Mouse (Mus musculus) CD4-positive helper T cell, adult 2 months (primary cell): ENCODE data around the gene Myo18b.

Experiments
- DNase-seq: peaks from one replicate; pipeline ENCODE4 v3.0.0-alpha.2; 2012; ENCODE audit warnings: low read depth, missing footprints, low spot score

Gene Myo18b

DNA sequence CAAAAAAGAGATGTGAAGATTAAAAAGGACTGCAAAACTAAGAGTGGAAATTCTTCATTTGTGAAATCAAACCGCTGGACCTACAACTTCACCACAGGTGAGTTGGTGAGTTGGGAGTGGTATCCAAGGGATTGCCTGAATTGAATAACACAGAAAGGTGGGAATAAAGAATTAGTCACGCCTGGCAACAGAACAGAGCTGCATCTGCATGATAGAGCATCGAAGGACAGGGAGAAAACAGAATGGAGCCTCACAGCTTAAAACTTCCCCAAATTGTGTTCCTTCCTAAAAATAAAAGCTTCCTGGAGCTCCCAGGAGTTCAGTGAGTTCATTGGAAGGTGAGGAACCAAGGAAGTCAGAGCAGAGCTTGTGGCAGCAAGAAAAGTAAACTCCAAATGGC is 73.7 kb downstream of the Myo18b start:
- no peak for DNase-seq

DNA sequence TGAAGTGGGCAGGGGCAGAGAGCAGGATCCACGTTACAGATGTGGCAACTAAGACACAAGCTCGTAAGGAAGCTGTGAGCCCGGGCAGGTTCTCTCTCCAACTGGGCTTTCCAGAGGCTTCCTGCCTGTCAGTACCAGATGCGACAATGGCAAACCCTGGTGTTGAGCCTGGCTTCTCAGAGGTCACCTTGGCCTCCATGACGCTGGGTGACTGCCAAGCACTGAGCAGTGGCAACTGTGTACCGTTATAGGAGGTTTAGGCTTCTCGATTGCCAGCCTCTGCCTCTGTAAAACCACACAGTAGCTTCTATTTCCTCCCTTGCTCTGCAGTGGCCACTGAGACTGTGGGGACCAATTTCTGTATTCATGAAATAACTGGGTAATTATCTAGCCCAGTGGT is 81.1 kb downstream of the Myo18b start:
- no peak for DNase-seq

DNA sequence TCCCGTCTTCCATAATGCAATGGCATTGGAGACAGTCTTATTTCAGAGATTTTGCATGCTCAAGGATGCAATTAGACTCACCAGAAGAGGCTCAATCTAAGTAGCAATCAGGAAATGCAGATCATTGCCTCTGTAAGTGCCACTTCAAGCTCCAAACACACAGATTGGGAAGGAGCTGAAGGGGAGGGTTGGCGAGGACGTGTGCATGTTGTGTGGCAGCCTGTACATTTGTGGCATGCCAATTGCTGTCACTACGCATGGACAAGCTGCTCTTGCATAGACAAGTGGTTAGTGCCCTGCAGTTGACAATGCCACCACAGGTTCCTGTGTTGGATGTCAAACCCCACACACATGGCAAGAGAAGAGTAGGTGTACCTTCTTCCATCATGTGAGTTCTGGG is 88.5 kb downstream of the Myo18b start:
- DNase-seq, result no peak

DNA sequence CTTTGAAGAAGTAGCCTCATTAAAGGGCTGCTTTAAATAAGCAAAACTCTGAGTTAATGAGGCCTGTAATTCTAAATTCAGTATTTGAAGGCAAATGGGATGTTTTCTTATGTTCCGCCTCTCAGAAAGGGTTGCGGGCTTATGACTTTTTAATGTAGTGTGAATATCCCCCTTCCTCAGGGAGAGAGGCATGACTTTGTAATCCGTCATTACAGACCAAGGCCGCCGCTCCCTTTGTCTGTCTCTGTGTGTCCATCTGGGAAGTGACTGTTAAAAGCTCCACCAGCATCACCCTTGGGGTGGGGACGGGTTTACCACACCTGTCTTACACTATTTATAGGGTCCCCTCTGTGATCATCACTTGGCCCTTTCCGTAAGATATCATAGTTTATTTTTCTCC is 100.1 kb downstream of the Myo18b start:
- DNase-seq, result no peak

DNA sequence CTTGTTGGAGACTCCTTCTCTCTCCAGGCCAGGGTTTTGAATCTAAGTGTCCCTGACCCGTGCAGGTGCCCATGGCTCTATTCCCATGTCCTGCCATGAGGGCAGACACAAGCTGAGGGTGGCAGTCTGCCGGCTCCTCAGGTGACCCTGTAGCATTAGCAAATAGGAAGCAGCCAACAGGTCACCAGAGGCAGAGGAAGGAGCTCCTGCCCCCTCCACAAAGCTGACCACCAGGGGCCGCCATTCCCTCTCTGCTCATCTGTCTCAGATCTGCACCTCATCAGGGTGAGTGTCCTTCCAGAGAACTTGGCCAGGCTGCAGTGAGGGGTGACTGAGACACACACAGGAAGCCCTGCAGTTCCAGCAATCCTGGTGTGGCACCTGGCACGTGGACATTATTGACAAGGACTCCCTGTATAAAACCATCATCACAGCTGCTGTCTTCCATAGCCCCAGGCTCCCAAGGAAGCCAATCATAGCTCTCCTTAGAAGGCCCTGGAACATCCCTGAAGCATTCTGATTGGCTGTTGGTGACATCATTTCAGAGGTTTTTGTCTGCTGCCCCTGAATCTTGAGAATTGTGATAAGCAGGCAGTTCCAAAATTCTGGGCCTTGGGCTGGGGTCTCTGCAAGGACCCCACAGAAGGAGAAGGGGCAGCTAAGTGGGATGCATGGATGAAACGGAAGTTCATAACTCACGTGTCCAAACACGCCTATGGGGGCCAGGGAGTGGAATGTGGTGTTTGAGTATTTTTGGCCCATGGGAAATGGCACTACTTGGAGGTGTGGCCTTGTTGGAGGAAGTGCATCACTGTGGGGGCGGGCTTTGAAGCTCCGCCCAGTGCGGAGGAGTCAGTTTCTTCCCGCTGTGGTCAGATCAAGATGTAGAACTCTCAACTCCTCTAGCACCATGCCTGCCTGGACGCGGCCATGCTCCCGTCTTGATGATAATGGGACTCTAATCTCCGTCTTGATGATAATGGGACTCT is 104.1 kb downstream of the Myo18b start:
- DNase-seq, result no peak

DNA sequence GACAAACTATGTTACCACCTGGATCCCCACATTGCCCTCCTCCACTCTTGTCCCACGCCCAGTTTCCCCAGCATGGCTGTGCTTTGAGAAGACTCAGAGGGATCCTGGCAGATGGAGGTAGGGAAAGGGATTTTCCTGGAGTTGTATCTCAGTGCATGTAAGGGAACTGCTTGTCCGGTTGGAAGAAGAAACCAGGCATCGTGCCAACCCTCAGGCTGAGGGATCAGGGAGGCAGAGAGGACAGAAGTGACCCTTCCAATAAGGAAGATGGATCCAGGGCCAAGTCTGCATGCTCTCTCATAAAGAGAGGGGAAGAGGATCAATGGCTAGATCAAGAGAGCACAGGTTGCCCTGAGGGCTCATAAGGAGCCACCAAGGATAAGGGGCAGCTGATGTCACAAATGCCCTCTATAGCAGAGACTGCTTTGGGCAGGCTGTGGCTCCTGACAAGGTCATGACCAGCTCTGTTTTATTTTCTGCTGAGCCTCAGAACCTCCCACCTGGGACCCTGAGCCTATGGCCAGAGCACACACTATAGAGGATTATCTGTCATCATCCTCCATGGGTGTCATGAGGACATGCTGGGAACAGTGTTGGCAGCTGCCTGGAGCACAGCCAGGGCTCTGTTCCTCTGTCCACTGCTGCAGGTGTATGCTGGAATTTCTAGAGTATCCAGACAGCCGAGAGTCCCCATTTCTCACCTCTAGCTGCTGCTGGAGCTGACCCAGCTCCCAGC is 105.6 kb downstream of the Myo18b start:
- no peak for DNase-seq

DNA sequence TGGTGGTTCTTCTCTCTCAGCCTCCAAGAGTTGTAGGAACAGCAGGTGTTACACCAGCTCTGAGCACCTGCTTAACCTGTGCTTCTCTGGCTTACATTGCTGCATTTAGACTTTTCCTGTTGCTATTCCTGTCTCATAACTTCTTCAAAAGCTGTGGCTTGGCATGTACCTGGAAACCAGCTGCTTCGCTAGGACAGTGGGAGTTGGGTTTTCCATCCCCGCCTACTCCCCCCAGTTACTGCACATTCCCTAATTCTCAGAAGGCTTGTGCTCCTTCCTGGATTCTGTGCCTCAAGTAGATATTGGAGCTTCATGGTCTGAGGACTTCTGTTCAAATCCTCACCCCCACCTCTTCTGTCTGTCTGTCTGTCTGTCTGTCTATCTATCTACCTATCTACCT is 107.7 kb downstream of the Myo18b start:
- DNase-seq, result no peak

DNA sequence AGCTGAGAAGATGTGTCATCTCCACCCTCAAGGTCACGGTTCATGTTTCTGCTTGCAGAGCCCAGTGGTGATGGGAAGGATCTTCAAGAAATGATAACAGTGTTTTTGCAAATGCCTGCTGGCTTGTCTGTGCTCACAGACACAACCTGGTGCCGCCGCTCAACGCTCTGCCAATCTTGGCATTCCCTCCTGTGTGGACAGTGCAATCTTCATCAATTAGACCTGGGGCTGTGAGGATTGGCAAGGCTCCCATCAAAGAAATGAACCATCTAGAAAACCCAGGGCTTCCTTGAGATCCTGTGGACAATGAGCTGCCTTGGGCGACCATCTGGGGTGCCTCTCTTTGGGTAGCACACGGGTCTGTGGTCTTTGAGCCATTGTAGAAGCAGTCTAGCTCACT is 109.4 kb downstream of the Myo18b start:
- no peak for DNase-seq

DNA sequence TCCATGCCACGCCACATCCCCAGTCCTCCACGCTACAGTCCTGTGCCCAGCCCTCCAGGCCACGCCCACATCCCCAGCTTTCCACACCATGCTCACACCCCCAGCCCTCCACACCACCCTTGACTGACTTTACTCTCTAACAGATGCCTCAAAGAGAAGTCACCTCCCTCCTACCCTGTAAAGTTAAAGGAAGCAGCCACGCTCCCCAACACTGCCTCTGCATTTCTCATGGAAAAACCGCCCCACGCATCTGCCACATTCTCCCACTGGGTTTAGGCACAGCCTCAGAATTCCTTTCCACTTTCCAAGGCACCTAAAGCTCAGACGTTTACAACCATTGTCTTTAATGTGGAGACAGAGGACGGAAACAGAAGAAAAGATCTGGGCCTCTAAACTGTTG is 110.1 kb downstream of the Myo18b start:
- no peak for DNase-seq

DNA sequence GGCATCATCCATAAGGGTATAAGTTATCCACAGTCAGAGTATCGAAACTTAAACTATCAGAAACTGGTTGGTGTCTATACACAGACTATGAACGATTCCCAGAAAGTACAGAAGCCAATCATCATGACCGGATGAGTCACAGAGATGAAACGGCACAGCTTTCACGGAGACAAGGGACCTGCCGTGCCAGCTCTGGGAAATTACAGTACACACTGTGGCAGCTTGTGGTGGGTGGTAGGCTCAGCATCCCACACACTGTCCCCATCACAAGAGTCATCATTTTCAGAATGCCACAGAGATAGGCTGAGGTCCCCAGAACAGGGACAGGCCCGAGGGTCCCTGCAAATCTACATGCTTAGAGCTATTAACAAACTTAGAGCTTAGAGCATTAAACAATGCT is 114.4 kb downstream of the Myo18b start:
- DNase-seq, result no peak

DNA sequence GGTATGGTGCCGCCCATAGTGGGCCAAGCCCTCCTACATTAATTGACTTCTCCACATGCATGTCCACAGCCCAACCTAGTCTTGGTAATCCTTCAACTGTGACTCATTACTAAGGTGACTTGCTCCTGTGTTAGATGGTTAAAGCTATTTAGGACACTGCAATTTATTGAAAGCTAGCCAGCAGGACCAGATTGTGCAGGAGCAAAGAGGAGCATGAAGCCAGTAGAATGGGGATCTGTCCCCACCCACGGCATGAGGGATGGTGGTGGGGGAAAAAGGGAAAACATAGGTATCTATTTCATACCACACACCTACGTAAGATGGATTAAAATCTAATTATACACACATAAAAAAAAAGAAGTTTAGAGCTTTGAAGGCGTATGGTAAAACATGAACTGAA is 114.9 kb downstream of the Myo18b start:
- DNase-seq, result no peak

DNA sequence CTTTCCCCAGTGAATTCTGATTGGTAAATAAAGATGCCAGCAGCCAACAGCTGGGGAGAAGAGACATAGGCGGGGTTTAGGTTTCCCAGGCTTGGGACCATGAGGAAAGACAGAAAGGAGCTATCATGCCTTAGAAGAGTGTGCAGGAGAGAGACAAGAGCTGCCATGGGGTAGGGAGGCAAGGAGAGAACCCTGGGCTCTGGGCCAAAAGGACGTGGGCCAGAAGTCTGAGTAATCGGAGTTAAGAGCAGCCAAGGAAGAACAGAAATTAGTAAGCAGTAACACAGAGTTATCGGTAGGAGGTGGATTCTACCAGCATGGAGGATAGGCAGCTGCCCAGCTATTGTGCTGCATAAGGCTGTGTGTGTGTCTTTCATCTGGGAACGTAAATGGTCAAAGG is 115.8 kb downstream of the Myo18b start:
- DNase-seq, result no peak

DNA sequence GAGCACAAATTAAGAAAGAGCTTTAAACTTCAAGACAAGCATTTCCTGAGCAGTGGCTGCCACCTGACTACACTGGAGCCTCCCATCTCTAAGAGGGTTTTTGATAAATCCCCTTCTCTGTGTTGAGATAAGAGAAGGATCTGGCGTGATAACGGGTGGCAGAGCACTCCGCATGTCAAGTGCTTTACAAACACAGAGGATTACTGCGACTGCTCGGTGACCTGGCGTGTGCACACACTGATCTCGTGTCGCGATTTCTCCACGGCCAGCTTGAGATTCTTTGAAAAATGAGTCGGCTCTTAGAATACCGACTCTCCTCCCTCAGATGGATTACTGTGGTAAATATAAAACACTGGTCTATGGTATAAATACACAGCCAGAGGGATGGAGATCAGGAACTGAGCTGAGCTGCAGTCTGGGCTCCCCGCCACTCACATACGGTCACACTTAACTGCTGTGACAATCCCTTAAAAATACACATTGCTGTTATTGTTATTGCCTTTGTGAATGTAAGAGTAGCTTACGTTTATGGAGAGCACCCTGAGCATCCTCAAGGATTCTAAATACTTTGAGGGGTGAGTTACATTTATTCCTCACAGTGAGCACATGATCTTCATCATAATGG is 119.3 kb downstream of the Myo18b start:
- no peak for DNase-seq

DNA sequence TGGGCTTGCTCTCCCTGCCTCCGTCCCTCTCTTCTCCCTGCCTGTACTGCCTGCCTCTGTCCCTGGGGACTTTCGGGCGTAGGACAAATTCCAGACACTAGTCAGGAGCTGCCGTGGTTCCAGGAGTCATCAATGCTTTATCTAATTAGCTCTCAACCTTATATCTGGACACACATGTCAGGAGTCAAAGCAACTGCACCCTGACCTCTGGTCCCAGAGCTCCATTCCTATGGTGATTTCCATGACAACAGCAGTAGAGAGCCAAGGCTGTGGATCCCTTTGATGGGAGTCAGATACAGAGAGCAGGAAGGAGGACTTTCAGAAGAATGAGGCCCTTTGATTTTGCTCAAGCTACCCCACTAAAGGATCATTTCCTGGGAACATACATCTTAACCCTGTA is 122.7 kb downstream of the Myo18b start:
- DNase-seq, result no peak

DNA sequence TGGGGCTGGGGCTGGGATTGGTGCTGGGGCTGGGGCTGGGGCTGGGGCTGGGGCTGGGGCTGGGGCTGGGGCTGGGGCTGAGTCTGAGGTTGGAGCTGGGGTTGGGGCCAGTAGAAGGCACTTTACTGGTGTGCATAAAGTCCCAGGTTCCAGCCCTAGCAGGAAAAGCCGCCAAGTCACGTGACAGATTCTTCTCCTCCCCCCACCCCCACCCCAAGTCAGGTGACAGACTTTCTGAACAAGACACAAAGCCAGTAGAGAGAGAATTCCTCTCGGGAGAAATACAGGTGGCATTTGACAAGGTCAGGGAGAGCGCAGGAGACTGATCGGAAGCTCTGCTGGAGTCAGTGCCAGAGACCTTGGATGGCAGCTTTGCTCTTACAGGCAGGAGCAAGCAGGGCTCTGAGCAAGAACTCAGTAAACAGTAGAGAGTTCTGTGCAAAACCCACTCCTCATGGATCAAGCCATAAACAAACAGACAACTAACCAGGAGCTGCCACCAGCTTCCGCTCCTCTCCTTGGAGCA is 124.7 kb downstream of the Myo18b start:
- no peak for DNase-seq

DNA sequence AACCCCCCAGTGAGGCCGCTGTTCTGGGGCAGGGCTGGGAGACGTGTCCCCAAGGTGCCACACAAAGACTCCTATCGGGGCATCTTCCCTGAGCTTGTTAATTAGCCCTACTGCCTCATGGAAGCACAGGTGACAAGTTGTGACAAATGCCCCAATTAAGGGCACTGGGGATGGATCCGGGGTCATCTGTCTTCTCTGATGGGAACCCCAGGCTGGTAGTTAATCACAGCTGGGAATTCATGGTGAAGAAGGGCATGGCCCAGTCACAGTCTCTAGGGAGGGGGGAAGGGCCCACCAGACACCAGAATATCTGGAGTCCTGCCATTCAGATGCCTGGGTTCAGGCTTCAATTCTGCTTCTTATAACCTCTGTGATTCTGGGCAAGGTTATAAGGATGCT is 126.4 kb downstream of the Myo18b start:
- no peak for DNase-seq

DNA sequence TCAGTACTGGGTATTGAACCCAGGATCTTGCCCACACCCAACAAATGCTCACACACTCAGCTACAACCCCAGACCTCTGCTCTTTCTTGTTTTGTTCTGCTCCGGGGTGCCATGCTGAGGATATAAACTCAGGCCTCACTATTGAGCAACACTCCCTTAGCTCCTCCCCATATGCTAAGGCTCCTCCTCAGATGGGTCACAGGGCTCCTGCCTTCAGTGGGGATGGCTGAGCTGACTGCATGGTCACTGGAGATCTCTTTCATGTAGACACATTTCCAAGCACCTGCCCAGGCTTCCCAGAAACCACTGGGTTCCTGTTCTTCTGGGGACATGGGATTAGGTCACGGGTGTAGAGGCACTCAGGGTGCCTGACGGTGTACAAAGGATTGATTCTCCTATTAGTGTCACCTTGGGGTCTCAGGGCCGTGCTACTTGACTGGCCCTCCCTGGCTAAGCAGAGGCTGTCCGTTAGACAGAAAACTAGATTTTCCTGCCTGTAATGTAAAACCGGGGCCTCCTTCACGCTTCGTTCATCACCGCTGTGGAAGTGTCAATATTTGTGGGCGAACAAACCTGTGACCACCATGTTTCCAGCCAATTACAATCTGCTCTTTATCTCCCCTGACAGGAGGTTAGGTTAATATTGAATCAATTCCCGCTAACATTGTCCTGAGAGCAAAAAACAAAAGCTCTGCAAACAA is 127.0 kb downstream of the Myo18b start:
- no peak for DNase-seq

DNA sequence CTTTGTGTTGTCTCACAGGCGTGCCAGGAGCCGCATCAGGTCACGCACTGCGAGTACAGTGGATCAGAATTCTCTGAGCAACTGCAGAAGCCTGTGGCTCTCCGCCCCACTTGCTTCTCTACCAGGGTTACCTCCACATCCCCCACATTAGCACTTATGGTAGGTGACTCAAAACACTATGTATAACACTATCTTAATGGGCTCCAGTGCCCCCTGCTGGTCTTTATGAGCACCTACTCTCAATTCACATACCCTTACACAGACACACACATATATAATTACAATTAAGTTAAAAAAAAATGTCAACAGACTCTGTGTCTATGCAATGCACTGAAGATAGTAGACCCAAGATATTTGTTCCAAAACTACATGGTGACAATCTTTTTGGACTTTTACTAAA is 127.6 kb downstream of the Myo18b start:
- no peak for DNase-seq

DNA sequence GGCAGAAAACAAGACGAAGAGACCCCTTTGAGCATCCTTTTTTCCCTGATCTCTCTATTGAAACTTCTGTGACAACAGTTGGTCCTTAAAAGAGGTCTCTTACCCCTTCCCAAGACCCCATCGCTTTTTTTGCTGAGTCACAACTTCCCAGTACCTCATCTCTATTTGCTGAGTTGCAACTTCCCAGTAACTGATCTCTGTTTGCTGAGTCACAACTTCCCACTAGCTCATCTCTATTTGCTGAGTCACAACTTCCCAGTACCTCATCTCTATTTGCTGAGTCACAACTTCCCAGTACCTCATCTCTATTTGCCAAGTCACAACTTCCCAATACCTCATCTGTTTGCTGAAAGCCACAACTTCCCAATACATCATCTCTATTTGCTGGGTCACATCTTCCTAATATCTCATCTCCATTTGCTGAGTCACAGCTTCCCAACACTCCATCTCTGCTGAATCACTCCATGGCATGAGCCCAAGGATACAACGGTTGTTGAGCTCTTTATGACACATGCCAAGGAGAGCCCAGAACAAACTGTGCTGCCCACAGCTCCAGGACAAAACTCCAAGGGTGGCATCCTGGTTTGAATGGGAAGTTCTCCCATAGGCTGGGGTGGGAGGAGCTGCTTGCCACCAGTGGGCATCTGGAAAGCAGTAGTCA is 134.6 kb downstream of the Myo18b start:
- DNase-seq, result no peak

DNA sequence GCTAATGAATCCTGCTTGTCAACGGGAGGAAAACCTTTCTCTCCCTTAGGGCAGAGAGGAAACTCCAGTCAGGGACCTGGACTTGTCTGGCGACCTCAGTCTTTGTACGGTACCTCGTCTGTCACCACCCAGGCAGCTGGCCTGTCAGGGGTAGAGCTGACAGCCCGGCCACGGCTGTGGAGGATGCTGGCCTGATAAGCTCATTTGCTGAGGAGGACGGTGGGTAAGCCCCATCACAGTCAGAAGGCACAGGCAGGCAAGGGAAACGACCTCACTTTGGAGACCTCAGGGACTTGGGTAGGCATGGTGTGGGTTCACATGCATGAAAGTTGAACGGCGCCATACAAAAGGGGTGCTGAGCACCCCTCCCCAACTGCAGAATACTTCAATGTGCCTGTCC is 140.6 kb downstream of the Myo18b start:
- no peak for DNase-seq

DNA sequence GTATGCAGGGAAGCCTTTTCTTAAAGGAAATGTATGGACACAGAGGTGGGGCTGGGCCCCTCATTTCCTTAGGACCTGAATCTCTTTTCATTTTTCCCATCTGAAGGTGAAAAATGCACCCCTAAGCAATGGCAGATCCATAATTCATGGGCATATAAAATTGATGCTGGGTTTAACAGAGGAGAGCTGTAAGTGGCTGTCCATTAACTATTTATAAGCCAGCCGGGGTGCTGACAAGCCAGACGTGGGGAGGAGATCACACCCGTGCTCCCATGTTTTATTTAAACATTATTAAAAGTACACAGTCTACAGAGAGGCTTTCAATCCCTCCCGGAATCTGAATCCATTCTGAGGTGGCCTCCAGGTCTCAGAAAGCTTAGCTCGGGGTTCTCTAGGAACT is 146.5 kb downstream of the Myo18b start:
- no peak for DNase-seq
